Mouse (Mus musculus): Measurements from ENCODE around the gene Cybrd1. TPM values are rescaled to one million over a fixed set of nuclear protein-coding genes. Genes with fewer than 3 reads are reported as not detected.
A peak's percentile ranks its signal among the peaks of the same experiment; 100 is the strongest.

Cybrd1 gene
- polyA plus RNA-seq, 1 experiment from 2014 or later: 1.1 TPM

- Histone ChIP-seq H3K4me1 (replicated peaks) (peaks cover 9% of the 10 kb centered on the region; the same call in 1 of the 2 replicates), H3K9me3 (replicated peaks) (no peaks in the 10 kb centered on the region), H3K36me3 (no peaks in the 10 kb centered on the region), H3K4me2 (no peak overlapping the region), H3K9ac (no peak overlapping the region), H3K27ac (no peak overlapping the region), H3K4me3 (no peak overlapping the region), H3K27me3 (no peaks in the 10 kb centered on the region)
- ATAC-seq (replicated peaks; ENCODE audit: insufficient number of reproducible peaks, insufficient read depth, low FRiP score, low read depth): no peak
- WGBS: 8% methylated on average over 8 of the region's 8 CpGs
Observed at GRCm38 (mm10) chr2:71155486-71155885, 37.8 kb downstream of the Cybrd1 start.

GRCm38 (mm10) chr2:71156446-71156845, 38.7 kb downstream of the Cybrd1 start:
- no peak for ATAC-seq (replicated peaks; ENCODE audit: insufficient number of reproducible peaks, insufficient read depth, low FRiP score, low read depth)

GRCm38 (mm10) chr2:71157881-71158280, 40.2 kb downstream of the Cybrd1 start:
- H3K4me2 ChIP-seq: no peak overlapping the region

More at GRCm38 (mm10) chr2:71156446-71156845, 38.7 kb downstream of the Cybrd1 start:
- Histone ChIP-seq H3K36me3 (no peaks in the 10 kb centered on the region), H3K4me3 (no peak overlapping the region), H3K9ac (no peak overlapping the region), H3K27me3 (no peaks in the 10 kb centered on the region), H3K4me1 (replicated peaks) (peaks cover 6% of the 10 kb centered on the region; the same call in 1 of the 2 replicates), H3K27ac (no peak overlapping the region), H3K9me3 (replicated peaks) (no peaks in the 10 kb centered on the region), H3K4me2 (no peak overlapping the region)
- WGBS: 76% methylated on average over 8 of the region's 8 CpGs

GRCm38 (mm10) chr2:71159576-71160306, 42.0 kb downstream of the Cybrd1 start:
- H3K27me3 ChIP-seq: no peaks in the 10 kb centered on the region
- no peaks in the 10 kb centered on the region for H3K36me3 ChIP-seq
- no peak overlapping the region; the same call in 1 of the 2 replicates for H3K9ac ChIP-seq
- H3K4me1 ChIP-seq (replicated peaks): peaks cover 6% of the 10 kb centered on the region; the same call in 1 of the 2 replicates
- no peaks in the 10 kb centered on the region for H3K9me3 ChIP-seq (replicated peaks)
- WGBS: 55% methylated on average over 16 of the region's 16 CpGs
- no peak overlapping the region for H3K27ac ChIP-seq
- peak overlapping the region; percentile 43 for H3K4me2 ChIP-seq
- H3K4me3 ChIP-seq: peak overlapping the region; percentile 13; the same call in 1 of the 2 replicates
- no peak for ATAC-seq (replicated peaks; ENCODE audit: insufficient number of reproducible peaks, insufficient read depth, low FRiP score, low read depth)

More at GRCm38 (mm10) chr2:71157881-71158280, 40.2 kb downstream of the Cybrd1 start:
- Histone ChIP-seq H3K9ac (no peak overlapping the region), H3K27me3 (no peaks in the 10 kb centered on the region), H3K4me1 (replicated peaks) (peaks cover 6% of the 10 kb centered on the region; the same call in 1 of the 2 replicates), H3K36me3 (no peaks in the 10 kb centered on the region), H3K9me3 (replicated peaks) (no peaks in the 10 kb centered on the region), H3K4me3 (no peak overlapping the region), H3K27ac (no peak overlapping the region)
- ATAC-seq (replicated peaks; ENCODE audit: insufficient number of reproducible peaks, insufficient read depth, low FRiP score, low read depth): no peak
- 80% methylated on average over 8 of the region's 8 CpGs for WGBS

GRCm38 (mm10) chr2:71160307-71160861, 42.7 kb downstream of the Cybrd1 start:
- 35% methylated on average over 11 of the region's 11 CpGs for WGBS
- Histone ChIP-seq H3K4me1 (replicated peaks) (peaks cover 6% of the 10 kb centered on the region; the same call in 1 of the 2 replicates), H3K4me3 (peak overlapping the region; percentile 13; the same call in 1 of the 2 replicates), H3K9me3 (replicated peaks) (no peaks in the 10 kb centered on the region), H3K27me3 (no peaks in the 10 kb centered on the region), H3K36me3 (no peaks in the 10 kb centered on the region), H3K4me2 (peak overlapping the region; percentile 43), H3K27ac (no peak overlapping the region), H3K9ac (no peak overlapping the region; the same call in 1 of the 2 replicates)
- no peak for ATAC-seq (replicated peaks; ENCODE audit: insufficient number of reproducible peaks, insufficient read depth, low FRiP score, low read depth)

GRCm38 (mm10) chr2:71161558-71161957, 43.8 kb downstream of the Cybrd1 start:
- H3K27me3 ChIP-seq: no peaks in the 10 kb centered on the region
- no peak overlapping the region for H3K4me3 ChIP-seq
- ATAC-seq (replicated peaks; ENCODE audit: insufficient number of reproducible peaks, insufficient read depth, low FRiP score, low read depth): no peak
- H3K4me2 ChIP-seq: no peak overlapping the region
- 75% methylated on average over 7 of the region's 7 CpGs for WGBS
- peaks cover 6% of the 10 kb centered on the region; the same call in 1 of the 2 replicates for H3K4me1 ChIP-seq (replicated peaks)
- H3K9me3 ChIP-seq (replicated peaks): no peaks in the 10 kb centered on the region
- H3K27ac ChIP-seq: no peak overlapping the region
- no peaks in the 10 kb centered on the region for H3K36me3 ChIP-seq
- H3K9ac ChIP-seq: no peak overlapping the region

GRCm38 (mm10) chr2:71162831-71163621, 45.3 kb downstream of the Cybrd1 start:
- Histone ChIP-seq H3K27ac (no peak overlapping the region), H3K9ac (no peak overlapping the region), H3K27me3 (no peaks in the 10 kb centered on the region), H3K4me2 (no peak overlapping the region), H3K9me3 (replicated peaks) (no peaks in the 10 kb centered on the region), H3K4me3 (no peak overlapping the region), H3K4me1 (replicated peaks) (peaks cover 6% of the 10 kb centered on the region; the same call in 1 of the 2 replicates), H3K36me3 (no peaks in the 10 kb centered on the region)
- 79% methylated on average over 25 of the region's 25 CpGs for WGBS
- ATAC-seq (replicated peaks; ENCODE audit: insufficient number of reproducible peaks, insufficient read depth, low FRiP score, low read depth): no peak

- no peaks in the 10 kb centered on the region for H3K9me3 ChIP-seq (replicated peaks)
- H3K9ac ChIP-seq: no peak overlapping the region
- H3K27me3 ChIP-seq: no peaks in the 10 kb centered on the region
- H3K36me3 ChIP-seq: no peaks in the 10 kb centered on the region
- H3K4me1 ChIP-seq (replicated peaks): no peaks in the 10 kb centered on the region
- no peak overlapping the region for H3K4me2 ChIP-seq
- no peak overlapping the region for H3K4me3 ChIP-seq
- no peak for ATAC-seq (replicated peaks; ENCODE audit: insufficient number of reproducible peaks, insufficient read depth, low FRiP score, low read depth)
- no peak overlapping the region for H3K27ac ChIP-seq
- WGBS: 68% methylated on average over 4 of the region's 4 CpGs
Observed at GRCm38 (mm10) chr2:71167211-71167610, 49.5 kb downstream of the Cybrd1 start.

- Histone ChIP-seq H3K27ac (no peak overlapping the region), H3K4me3 (no peak overlapping the region), H3K4me1 (replicated peaks) (no peaks in the 10 kb centered on the region), H3K36me3 (no peaks in the 10 kb centered on the region), H3K9me3 (replicated peaks) (no peaks in the 10 kb centered on the region), H3K27me3 (no peaks in the 10 kb centered on the region), H3K9ac (no peak overlapping the region), H3K4me2 (no peak overlapping the region)
- WGBS: 58% methylated on average over 10 of the region's 10 CpGs
- ATAC-seq (replicated peaks; ENCODE audit: insufficient number of reproducible peaks, insufficient read depth, low FRiP score, low read depth): no peak
Observed at GRCm38 (mm10) chr2:71168461-71169021, 50.8 kb downstream of the Cybrd1 start.

GRCm38 (mm10) chr2:71173031-71173430, 55.3 kb downstream of the Cybrd1 start:
- Histone ChIP-seq H3K4me2 (no peak overlapping the region), H3K27me3 (no peaks in the 10 kb centered on the region), H3K27ac (no peak overlapping the region), H3K4me1 (replicated peaks) (no peaks in the 10 kb centered on the region), H3K9ac (no peak overlapping the region), H3K36me3 (no peaks in the 10 kb centered on the region), H3K9me3 (replicated peaks) (no peaks in the 10 kb centered on the region), H3K4me3 (no peak overlapping the region)
- 58% methylated on average over 3 of the region's 3 CpGs for WGBS
- no peak for ATAC-seq (replicated peaks; ENCODE audit: insufficient number of reproducible peaks, insufficient read depth, low FRiP score, low read depth)
